Mouse (Mus musculus): ENCODE measurements at regions not wholly inside any gene's neighbourhood (a gene's known extent, or its start where the extent isn't known, plus 50 kb on each side); places are given as distances from the start of the nearest gene placed in this dataset.

DNA sequence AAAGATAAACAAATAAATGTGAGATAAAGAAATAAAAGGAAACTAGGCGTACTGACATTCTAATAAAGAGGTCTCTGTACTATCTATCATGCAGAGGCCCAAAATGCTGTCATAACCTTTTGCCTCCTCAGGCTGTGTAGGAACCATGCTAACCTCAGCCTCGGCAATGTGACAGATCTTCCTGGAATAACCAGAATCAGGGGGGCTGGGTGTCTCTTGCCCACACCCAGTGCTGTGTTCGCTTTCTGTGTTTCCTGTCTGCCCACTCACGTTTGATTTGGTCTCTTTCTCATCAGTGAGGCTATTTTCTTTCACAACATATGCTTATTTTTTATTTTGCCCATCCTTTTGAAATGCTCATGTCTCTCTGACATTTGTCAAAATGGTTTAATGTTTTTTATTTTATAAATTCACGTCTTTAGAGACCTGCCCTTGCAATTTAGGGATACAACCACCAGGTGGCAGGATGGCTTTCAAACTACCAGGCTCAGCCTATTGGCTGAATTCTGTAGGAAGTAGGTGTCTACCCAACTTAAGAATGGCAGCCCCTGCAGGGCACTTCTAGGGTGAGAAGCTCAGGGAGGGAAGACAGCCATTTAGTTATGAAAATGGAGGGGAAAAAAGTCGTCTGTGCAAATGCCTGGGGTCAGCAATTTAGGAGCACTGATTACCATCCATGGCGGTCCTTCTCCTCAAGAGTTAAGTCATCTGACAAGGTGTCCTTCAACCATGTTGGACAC is 550.8 kb downstream of the Rnf144a start:
- H3K4me1 ChIP-seq (replicated peaks; ENCODE audit: low read depth, low read length): no peaks in the 10 kb centered on the region
- no peaks in the 10 kb centered on the region for H3K9me3 ChIP-seq (ENCODE audit: low read length)
- no peaks in the 10 kb centered on the region for H3K36me3 ChIP-seq (ENCODE audit: insufficient read depth, low read length)
- TF ChIP-seq CTCF (conservative IDR thresholded peaks at IDR 0.05; ENCODE audit: low read length) (peak; percentile 80), POU5F1 (IDR thresholded peaks at IDR 0.05; ENCODE audit: borderline replicate concordance, low read length) (no peak)
- H3K27me3 ChIP-seq (ENCODE audit: insufficient read depth, low read length): no peaks in the 10 kb centered on the region
- H3K4me3 ChIP-seq (replicated peaks; ENCODE audit: low read length): no peak overlapping the region

DNA sequence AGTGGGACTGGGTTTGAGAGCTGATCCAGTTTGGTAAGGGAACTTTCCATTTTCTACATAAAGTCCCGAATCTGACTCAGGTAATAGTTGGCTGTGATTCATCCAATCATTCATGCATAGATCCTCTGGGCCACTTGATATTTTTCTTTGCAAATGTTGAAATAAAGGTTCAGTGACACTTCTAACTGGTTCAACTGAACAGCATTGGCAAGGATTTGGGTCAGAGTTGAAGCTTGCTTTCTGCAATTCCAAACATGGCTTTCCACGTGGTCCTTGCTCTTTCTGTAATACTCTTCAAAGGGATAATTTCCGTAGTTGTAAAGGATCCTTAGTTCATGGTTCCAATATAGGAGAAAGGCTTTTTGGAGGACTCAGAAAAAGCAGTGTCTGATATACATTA is 554.0 kb downstream of the Rnf144a start:
- Histone ChIP-seq H3K9me3 (ENCODE audit: low read length) (no peaks in the 10 kb centered on the region), H3K4me1 (replicated peaks; ENCODE audit: low read depth, low read length) (no peaks in the 10 kb centered on the region), H3K27me3 (ENCODE audit: insufficient read depth, low read length) (no peaks in the 10 kb centered on the region), H3K4me3 (replicated peaks; ENCODE audit: low read length) (no peak overlapping the region), H3K36me3 (ENCODE audit: insufficient read depth, low read length) (no peaks in the 10 kb centered on the region)
- TF ChIP-seq POU5F1 (IDR thresholded peaks at IDR 0.05; ENCODE audit: borderline replicate concordance, low read length) (no peak), NANOG (IDR thresholded peaks at IDR 0.05; ENCODE audit: borderline replicate concordance, low read length) (no peak), CTCF (conservative IDR thresholded peaks at IDR 0.05; ENCODE audit: low read length) (no peak)

DNA sequence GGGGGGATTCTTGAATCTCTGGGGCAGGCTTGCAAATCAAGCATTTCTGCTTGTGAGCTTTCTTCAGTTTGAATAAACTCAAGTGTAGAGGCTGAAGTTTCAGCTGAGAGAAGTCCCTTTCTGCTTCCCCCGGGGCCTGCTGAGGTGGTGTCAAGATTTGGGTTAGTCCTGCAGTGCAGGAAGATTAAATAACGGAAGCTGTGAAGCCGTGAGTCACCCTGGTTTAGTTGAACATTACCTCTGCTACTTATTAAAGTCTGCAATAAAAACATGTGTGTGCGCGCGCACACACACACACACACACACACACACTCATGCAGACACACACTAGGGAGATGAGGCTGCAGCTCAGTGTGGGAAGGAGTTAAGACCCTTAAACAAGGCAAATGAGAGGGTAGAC is 556.7 kb downstream of the Rnf144a start:
- TF ChIP-seq NANOG (IDR thresholded peaks at IDR 0.05; ENCODE audit: borderline replicate concordance, low read length): no peak
- no peak for TF ChIP-seq POU5F1 (IDR thresholded peaks at IDR 0.05; ENCODE audit: borderline replicate concordance, low read length)
- TF ChIP-seq CTCF (conservative IDR thresholded peaks at IDR 0.05; ENCODE audit: low read length): no peak
- H3K9me3 ChIP-seq (ENCODE audit: low read length): no peaks in the 10 kb centered on the region
- no peak overlapping the region for H3K4me3 ChIP-seq (replicated peaks; ENCODE audit: low read length)
- H3K27me3 ChIP-seq (ENCODE audit: insufficient read depth, low read length): no peaks in the 10 kb centered on the region
- no peaks in the 10 kb centered on the region for H3K4me1 ChIP-seq (replicated peaks; ENCODE audit: low read depth, low read length)
- no peaks in the 10 kb centered on the region for H3K36me3 ChIP-seq (ENCODE audit: insufficient read depth, low read length)

DNA sequence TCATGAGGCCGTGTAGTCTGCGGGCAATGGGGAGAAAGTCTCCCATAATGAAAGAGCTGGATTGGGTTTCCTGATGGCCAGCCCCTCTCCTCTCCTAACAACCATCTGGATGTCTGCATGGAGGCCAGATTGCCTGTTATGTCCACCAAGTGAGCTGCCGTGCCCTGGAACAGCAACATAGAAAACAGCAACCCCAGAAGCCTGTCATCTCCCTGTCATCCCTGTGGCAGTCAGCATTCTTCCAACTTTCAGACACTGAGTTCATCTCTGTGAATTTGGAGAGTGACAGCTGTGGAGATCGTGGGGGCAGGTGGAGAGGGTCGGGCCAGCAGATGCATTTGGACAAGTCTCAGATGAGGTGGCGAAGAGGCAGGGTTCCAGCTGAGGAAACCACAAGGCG is 585.0 kb downstream of the Rnf144a start:
- Histone ChIP-seq H3K36me3 (ENCODE audit: insufficient read depth, low read length) (no peaks in the 10 kb centered on the region), H3K4me3 (replicated peaks; ENCODE audit: low read length) (no peak overlapping the region), H3K9me3 (ENCODE audit: low read length) (no peaks in the 10 kb centered on the region), H3K27me3 (ENCODE audit: insufficient read depth, low read length) (no peaks in the 10 kb centered on the region), H3K4me1 (replicated peaks; ENCODE audit: low read depth, low read length) (no peaks in the 10 kb centered on the region)
- TF ChIP-seq POU5F1 (IDR thresholded peaks at IDR 0.05; ENCODE audit: borderline replicate concordance, low read length) (no peak), CTCF (conservative IDR thresholded peaks at IDR 0.05; ENCODE audit: low read length) (no peak), NANOG (IDR thresholded peaks at IDR 0.05; ENCODE audit: borderline replicate concordance, low read length) (no peak)

DNA sequence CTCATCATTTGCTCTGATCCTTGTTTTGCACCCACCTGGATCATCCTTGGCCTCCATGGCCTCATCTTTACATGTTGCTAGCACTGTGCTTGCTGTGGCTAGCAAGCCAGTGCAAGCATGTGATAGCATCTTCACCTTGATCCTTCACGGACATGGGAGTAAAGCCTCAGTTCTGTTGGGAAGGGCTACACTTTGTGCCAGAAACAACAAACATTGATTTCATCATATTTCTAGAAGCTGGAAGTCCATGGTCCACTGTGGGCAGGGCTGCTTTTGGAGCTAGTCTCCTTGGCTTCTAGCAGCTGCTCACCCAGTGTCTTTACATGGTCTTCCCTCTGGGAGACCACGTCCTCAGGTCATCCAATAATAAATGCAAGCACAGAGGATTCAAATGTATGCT is 587.1 kb downstream of the Rnf144a start:
- no peaks in the 10 kb centered on the region for H3K9me3 ChIP-seq (ENCODE audit: low read length)
- no peaks in the 10 kb centered on the region for H3K36me3 ChIP-seq (ENCODE audit: insufficient read depth, low read length)
- TF ChIP-seq POU5F1 (IDR thresholded peaks at IDR 0.05; ENCODE audit: borderline replicate concordance, low read length) (no peak), CTCF (conservative IDR thresholded peaks at IDR 0.05; ENCODE audit: low read length) (no peak), NANOG (IDR thresholded peaks at IDR 0.05; ENCODE audit: borderline replicate concordance, low read length) (no peak)
- no peaks in the 10 kb centered on the region for H3K4me1 ChIP-seq (replicated peaks; ENCODE audit: low read depth, low read length)
- no peaks in the 10 kb centered on the region for H3K27me3 ChIP-seq (ENCODE audit: insufficient read depth, low read length)
- no peak overlapping the region for H3K4me3 ChIP-seq (replicated peaks; ENCODE audit: low read length)

DNA sequence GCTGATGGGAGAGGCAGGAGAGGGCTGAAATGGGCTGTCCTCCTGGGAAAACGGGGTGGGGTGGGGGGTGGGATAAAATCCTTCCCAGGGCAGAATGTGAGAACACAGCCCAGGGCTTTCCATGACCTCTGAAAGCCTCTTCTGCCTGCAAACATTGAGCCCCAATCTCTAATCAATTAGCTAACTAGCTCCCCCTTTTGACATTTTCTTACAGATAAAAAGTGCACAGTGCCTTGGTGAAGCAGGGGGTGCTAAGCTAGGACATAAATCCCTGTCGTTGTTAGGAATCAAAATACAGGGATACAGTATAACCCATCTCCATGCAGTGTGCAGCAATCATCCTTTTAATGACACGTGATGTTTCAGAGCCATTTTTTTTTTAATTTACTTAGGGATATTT is 588.1 kb downstream of the Rnf144a start:
- H3K4me1 ChIP-seq (replicated peaks; ENCODE audit: low read depth, low read length): no peaks in the 10 kb centered on the region

DNA sequence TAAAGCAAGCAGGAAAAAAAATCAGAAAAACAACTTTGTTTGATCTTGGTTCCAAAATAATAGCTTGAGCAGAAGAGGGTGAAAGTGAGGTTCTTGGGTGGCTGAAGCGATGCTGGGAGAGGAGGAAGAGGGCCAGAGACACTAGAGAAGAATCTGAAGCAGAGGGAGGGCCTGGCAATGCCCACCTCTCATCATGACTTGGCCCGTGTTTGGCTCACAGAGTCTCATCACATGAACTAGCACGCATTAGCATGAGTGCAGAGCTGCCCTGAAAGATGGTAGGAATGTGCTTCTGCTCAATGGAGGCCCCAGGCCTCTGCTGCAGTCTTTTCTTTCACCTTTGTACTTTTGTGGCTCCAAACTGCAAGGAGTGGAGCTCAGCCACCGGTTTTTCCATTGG is 588.6 kb downstream of the Rnf144a start:
- H3K36me3 ChIP-seq (ENCODE audit: insufficient read depth, low read length): no peaks in the 10 kb centered on the region
- TF ChIP-seq POU5F1 (IDR thresholded peaks at IDR 0.05; ENCODE audit: borderline replicate concordance, low read length) (no peak), CTCF (conservative IDR thresholded peaks at IDR 0.05; ENCODE audit: low read length) (no peak), NANOG (IDR thresholded peaks at IDR 0.05; ENCODE audit: borderline replicate concordance, low read length) (no peak)
- no peaks in the 10 kb centered on the region for H3K27me3 ChIP-seq (ENCODE audit: insufficient read depth, low read length)
- H3K9me3 ChIP-seq (ENCODE audit: low read length): no peaks in the 10 kb centered on the region
- H3K4me1 ChIP-seq (replicated peaks; ENCODE audit: low read depth, low read length): no peaks in the 10 kb centered on the region
- no peak overlapping the region for H3K4me3 ChIP-seq (replicated peaks; ENCODE audit: low read length)

More for the DNA sequence above, 588.1 kb downstream of the Rnf144a start:
- Histone ChIP-seq H3K27me3 (ENCODE audit: insufficient read depth, low read length) (no peaks in the 10 kb centered on the region), H3K4me3 (replicated peaks; ENCODE audit: low read length) (no peak overlapping the region), H3K36me3 (ENCODE audit: insufficient read depth, low read length) (no peaks in the 10 kb centered on the region), H3K9me3 (ENCODE audit: low read length) (no peaks in the 10 kb centered on the region)
- no peak for TF ChIP-seq CTCF (conservative IDR thresholded peaks at IDR 0.05; ENCODE audit: low read length)
- TF ChIP-seq POU5F1 (IDR thresholded peaks at IDR 0.05; ENCODE audit: borderline replicate concordance, low read length): no peak
- TF ChIP-seq NANOG (IDR thresholded peaks at IDR 0.05; ENCODE audit: borderline replicate concordance, low read length): no peak

DNA sequence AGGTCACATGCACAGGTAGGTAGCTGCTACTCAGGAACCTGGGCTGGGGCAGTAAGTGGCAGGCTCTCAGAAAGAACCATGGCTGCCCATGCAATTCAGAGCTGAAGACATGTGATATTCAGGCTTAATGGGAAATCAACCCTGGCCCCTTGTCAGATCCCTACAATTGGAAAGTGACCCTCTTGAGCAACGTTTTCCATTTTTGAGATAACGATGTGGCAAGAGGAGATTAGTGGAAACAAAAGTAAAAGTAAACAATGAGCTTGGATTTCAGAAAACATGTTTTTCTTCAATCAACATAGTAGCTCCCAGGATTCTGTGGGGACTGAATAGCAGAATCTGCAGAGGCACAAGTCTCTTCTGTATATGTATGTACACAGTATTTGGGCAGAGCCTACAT is 598.8 kb downstream of the Rnf144a start:
- no peaks in the 10 kb centered on the region for H3K9me3 ChIP-seq (ENCODE audit: low read length)
- H3K4me1 ChIP-seq (replicated peaks; ENCODE audit: low read depth, low read length): no peaks in the 10 kb centered on the region
- H3K36me3 ChIP-seq (ENCODE audit: insufficient read depth, low read length): no peaks in the 10 kb centered on the region
- no peak for TF ChIP-seq POU5F1 (IDR thresholded peaks at IDR 0.05; ENCODE audit: borderline replicate concordance, low read length)
- TF ChIP-seq CTCF (conservative IDR thresholded peaks at IDR 0.05; ENCODE audit: low read length): no peak
- TF ChIP-seq NANOG (IDR thresholded peaks at IDR 0.05; ENCODE audit: borderline replicate concordance, low read length): no peak
- H3K4me3 ChIP-seq (replicated peaks; ENCODE audit: low read length): no peak overlapping the region
- no peaks in the 10 kb centered on the region for H3K27me3 ChIP-seq (ENCODE audit: insufficient read depth, low read length)

DNA sequence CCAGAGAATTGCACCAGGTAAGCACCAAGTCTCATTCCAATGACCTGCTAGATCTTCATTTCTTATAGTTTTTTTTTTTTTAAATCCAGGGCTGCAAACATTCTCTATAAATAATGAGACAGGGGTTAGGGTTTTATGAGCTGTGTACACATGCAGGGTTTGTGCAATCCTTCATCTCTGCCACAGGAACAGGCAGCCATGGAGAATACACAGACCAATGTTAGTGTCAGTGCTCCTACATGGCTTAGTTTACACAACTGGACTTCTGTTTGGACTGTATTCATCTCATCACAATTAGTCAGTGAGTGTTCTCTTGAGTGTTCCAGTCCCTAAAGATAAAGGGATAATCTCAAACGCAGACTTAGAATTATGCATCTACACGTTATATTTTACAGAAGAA is 620.0 kb downstream of the Rnf144a start:
- no peaks in the 10 kb centered on the region for H3K4me1 ChIP-seq (replicated peaks; ENCODE audit: low read depth, low read length)
- no peaks in the 10 kb centered on the region for H3K27me3 ChIP-seq (ENCODE audit: insufficient read depth, low read length)
- H3K4me3 ChIP-seq (replicated peaks; ENCODE audit: low read length): no peak overlapping the region
- no peaks in the 10 kb centered on the region for H3K36me3 ChIP-seq (ENCODE audit: insufficient read depth, low read length)
- TF ChIP-seq NANOG (IDR thresholded peaks at IDR 0.05; ENCODE audit: borderline replicate concordance, low read length) (no peak), CTCF (conservative IDR thresholded peaks at IDR 0.05; ENCODE audit: low read length) (no peak), POU5F1 (IDR thresholded peaks at IDR 0.05; ENCODE audit: borderline replicate concordance, low read length) (no peak)
- no peaks in the 10 kb centered on the region for H3K9me3 ChIP-seq (ENCODE audit: low read length)
